Mouse (Mus musculus): Measurements from ENCODE around the gene Fam129c.

GRCm38 (mm10) chr8:71593556-71594323, 3.7 kb upstream of the Fam129c start:
- TF ChIP-seq POLR2A (IDR thresholded peaks at IDR 0.05; ENCODE audit: insufficient read length, low read depth): no peak
- TF ChIP-seq E2F4 (IDR thresholded peaks at IDR 0.05; ENCODE audit: insufficient read depth): no peak
- no peak for TF ChIP-seq MAX (IDR thresholded peaks at IDR 0.05; ENCODE audit: low read depth)
- no peak for TF ChIP-seq SRF (IDR thresholded peaks at IDR 0.05; ENCODE audit: control insufficient read depth, insufficient read length, low read depth)
- TF ChIP-seq CEBPB (IDR thresholded peaks at IDR 0.05; ENCODE audit: insufficient read depth, poor library complexity, severe bottlenecking): no peak
- TF ChIP-seq USF1 (IDR thresholded peaks at IDR 0.05; ENCODE audit: low read depth): no peak
- no peak for TF ChIP-seq MYOG (IDR thresholded peaks at IDR 0.05; ENCODE audit: control insufficient read depth in 1 of 3, insufficient read depth in 1 of 3, insufficient read length in 2 of 3, low read depth in 2 of 3)
- no peak for TF ChIP-seq TCF12 (IDR thresholded peaks at IDR 0.05; ENCODE audit: insufficient read depth, poor library complexity, severe bottlenecking)
- peak; percentile 62 for TF ChIP-seq POLR2AphosphoS2 (IDR thresholded peaks at IDR 0.05; ENCODE audit: insufficient read length, low read depth)
- no peak for TF ChIP-seq TCF3 (IDR thresholded peaks at IDR 0.05; ENCODE audit: insufficient read length, low read depth)
- TF ChIP-seq REST (IDR thresholded peaks at IDR 0.05; ENCODE audit: insufficient read depth, insufficient read length): no peak
- no peak for TF ChIP-seq MYOD1 (IDR thresholded peaks at IDR 0.05; ENCODE audit: control insufficient read depth in 1 of 3, insufficient read length in 2 of 3, low read depth in 2 of 3)
